Mouse (Mus musculus) testis, adult 2 months (tissue): Measurements from ENCODE around the gene Hdhd3.

Source experiments
- CTCF ChIP-seq: fragments of 200-500 bp; IDR thresholded peaks from 2 replicates; pipeline ENCODE4 v1.5.1; 2012; ENCODE audit warnings: low read depth, mild to moderate bottlenecking, inconsistent platforms, low read length, moderate library complexity; ENCODE audit not compliant: control insufficient read depth, insufficient read depth, insufficient replicate concordance
- POLR2A ChIP-seq: fragments of 200-500 bp; IDR thresholded peaks from 2 replicates; pipeline ENCODE4 v1.6.1; 2012; ENCODE audit warnings: low read depth, mild to moderate bottlenecking, inconsistent platforms, low read length, moderate library complexity; ENCODE audit not compliant: control insufficient read depth

DNA sequence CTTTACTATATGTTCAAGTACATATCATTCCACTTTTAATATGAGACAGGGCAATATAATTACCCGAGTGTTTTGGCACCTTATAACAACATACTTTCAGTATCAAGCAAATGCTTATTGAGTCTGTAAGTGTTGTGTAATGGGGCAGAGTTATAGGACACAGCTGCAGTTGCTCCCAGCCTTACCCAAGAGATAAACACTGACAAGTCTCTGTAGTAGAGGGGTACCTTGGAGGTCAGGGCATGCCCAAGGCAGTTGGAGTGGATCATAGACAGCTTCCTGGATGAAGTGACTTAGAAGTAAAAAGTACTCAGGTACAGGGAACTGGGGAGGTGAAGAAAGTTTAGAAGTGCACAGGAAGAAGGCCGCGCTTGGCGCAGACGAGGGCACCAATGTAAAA, 16.1 kb downstream of the Hdhd3 start:
- TF ChIP-seq POLR2A (no peak), CTCF (no peak)
